Mouse (Mus musculus): ENCODE data around the gene AI837181. TPM values are rescaled to one million over a fixed set of nuclear protein-coding genes. Genes with fewer than 3 reads are reported as not detected.

Gene AI837181
- 13.6 and 16.4 TPM in 2 replicates for polyA plus RNA-seq (2012; rRNA removed)

DNA sequence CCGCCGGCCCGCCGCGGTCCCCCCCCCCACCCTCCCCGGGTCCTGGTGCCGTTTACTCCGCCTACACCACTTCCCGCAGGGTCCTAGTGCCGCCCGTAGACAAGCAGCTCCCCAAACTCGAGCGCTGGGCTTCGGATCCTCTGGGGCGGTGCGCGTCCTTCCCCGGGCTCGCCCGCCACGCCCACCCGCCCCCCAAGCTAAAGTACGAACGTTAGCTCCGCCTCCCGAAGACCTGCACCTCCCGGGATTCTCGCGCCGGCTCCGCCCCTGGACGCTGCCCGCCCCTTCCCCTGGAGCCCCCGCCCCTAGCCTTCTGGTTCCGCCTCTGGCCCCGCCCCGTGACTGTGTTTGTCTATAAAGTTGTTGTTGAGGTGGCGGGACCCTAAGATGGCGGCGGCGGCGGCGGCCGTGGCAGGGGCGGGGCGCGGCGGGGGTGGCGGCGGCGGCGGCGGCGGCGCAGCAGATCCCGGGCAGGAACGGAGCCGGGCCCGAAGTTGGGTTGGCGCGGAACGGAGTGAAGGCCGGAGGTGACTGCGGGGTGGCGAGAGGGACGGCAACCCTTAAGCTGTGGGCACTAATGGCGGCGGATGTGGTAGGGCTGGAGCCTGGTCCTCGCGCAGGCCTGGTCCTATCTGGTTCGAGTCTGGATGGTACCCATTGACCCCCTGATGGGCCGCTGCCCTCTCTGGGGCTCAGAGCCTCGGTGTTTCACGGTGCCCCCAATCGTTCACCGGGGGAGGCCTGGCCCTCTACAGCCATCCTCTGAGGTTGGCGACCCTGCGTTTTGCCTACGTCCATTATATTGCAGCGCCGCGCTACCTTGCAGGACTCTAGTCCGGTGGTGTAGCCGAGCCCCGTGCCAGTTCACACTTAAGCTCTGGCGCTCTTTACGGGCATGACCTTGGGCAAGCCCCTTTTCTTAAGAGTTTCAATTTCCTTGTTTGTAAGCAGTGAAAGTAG is at the start of gene AI837181, which contains the start of gene Drap1:
Gene AI837181 (plus strand): TSS at position 363 of the 960 bp plus-strand sequence.
Gene Drap1 (minus strand): TSS at position 198 of the 960 bp plus-strand sequence.

DNA sequence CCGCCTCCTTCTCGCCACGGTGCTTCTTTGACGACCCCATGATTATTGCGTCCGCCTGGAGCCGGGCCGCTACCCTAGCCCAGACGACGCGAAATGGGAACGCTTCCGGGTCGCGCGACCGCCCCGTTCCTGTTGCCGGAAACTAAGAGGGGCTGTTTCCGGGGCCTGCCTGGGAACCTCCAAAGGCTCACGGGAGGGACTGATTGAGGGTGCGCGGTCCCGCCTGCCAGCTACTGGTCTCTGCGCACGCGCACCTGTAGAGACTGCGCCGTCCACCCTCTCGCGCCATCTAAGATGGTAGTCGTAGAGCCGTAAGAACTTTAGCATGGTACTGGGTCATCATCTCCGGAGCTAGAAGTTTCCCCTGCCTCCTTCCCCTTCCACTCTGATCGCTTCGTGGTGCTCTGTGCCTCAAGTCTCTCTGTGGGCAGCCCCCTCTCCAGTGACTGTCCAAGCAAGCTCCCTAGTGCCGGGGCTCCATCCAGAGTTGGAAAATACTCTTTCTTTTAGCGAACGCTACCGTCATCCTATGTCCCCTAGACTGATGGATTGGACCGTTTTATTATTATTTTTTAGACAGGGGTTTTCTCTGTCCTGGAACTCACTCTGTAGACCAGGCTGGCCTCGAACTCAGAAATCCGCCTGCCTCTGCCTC is 36.2 kb upstream of the AI837181 start, which contains the start of gene Sart1:
Gene Sart1 (minus strand): TSS at position 116 of the 655 bp plus-strand sequence.

DNA sequence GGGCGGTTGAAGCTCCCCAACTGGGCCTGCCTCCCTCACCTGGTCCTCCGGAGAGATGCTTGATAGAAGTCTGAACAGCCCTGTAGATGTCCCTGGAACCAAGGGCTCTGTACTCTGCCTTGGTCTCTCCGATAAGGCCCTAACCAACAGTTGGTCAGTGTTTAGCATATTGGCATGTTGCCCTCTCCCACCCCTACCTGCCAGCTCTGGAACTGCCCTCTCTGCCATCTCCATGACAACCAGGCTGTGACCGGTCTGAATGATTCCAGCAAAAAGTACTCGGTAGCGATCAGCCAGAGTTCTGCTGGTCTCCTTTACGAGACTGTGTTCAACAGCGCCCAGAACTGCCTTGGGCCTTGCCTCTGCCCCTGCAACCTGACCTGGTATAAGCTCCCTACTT is 22.7 kb upstream of the AI837181 start, which contains the start of gene Tsga10ip:
Gene Tsga10ip (minus strand): TSS at position 234 of the 400 bp plus-strand sequence.

DNA sequence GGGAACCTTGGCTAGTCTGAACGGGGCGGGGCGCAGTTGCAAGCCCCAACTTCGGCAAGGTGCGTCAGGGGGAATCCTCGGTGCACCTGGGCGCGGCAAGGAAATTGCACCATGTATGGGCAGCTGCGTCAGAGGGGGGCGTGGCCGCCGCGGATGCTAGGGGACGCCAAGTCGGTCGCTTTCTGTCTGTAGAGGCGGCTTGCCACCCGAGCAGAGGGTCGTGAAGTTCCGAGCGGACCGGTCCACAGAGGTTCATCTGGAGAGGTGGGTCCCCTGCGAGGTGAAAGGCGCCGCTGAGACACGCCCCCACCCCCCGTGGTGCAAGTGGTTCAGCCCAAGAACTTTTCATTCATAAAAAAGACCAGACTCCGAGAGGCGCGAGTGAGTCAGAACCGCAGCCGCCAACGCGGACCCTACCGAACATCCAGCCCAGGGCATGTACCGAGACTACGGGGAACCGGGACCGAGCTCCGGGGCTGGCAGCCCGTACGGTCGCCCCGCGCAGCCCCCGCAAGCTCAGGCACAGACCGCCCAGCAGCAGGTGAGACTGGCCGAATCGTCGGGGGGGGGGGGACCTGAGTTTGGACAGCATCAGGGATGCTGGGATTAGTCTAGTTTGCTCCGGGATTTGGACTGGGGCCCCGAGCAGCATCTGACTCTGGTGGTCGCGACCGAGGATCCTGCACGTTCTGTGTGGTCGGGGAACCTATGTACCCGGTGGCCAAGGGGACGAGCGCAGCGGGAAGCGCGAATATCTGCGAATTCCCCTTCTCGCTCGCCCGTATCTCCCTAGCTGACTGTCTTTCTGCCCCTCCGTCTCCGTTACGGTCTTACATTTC is 22.8 kb downstream of the AI837181 start, which contains the start of gene Fosl1:
Gene Fosl1 (plus strand): TSS at position 33 of the 839 bp plus-strand sequence.

DNA sequence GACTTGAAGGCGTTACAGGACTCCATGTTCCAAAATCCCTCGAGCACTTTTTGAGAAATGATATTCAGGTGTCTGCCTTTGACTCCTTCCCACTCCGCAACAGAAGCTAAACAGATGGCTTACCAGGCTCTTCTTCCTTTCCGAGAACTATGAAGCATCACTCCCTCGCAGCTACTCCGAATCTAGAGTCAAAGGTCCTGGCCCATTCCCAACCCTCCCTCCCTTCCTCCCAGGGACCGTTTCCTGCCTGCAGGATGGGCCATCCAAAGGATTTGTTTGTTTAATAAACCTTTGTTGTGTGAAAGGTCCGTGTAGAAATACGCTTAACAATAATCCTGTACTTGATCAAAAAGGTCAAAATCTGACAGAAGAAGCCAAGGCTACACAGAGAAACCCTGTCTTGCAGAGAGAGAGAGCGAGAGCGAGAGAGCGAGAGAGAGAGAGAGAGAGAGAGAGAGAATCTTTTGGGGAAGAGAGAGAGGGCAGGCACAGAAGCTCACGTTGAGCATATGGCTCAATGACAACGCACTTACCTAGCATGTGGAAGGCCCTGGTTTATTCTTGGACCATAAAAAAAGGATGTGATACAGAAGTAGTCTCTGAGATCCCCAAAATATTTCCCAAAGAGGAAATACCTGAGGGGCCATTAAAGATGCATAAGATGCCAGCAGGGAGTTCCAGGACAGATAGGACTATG is 33.0 kb downstream of the AI837181 start, which contains the start of gene Ccdc85b:
Gene Ccdc85b (minus strand): TSS at position 149 of the 697 bp plus-strand sequence.

DNA sequence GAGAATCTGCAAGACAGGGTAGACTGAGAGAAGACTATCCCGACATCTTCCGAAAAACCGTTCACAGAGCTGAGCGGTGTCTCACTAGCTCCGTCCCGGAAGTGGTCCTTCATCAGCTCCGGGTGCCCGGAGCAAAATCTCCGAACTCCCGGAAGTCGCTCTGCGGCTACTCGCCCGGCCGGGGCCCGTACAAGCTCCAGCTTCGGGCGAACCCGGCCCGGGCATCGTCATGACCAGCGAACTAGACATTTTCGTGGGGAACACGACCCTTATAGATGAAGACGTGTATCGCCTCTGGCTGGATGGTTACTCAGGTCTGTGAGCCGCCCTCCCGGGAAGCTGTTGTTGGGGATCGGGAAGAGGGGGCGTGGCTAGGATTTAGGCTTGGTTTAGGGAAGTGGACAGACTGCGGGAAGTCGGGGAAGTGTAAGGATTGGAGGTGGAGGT is 35.5 kb downstream of the AI837181 start, which contains the start of gene Fibp:
Gene Fibp (plus strand): TSS at position 151 of the 447 bp plus-strand sequence.

DNA sequence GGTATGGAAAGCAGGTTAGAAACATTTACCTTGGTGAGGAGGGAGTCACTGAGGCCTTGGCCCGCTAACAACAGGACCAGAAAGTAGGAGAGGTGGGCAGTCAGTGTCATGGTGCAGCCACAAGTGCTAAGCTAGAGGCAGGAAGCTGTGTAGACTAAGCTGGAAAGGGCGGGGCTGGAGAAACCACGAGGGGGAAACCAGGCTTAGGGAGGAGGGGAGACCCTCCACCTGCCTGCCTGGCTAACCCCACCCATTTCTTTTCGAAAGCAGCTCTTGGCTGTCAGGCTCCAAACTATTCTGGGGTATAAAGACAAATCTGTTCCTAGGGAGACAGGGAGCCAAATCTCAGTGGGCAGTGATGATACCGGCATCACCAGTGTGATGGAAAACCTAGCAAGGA is 43.4 kb downstream of the AI837181 start, which contains the start of gene Ctsw:
Gene Ctsw (minus strand): TSS at position 134 of the 400 bp plus-strand sequence.

DNA sequence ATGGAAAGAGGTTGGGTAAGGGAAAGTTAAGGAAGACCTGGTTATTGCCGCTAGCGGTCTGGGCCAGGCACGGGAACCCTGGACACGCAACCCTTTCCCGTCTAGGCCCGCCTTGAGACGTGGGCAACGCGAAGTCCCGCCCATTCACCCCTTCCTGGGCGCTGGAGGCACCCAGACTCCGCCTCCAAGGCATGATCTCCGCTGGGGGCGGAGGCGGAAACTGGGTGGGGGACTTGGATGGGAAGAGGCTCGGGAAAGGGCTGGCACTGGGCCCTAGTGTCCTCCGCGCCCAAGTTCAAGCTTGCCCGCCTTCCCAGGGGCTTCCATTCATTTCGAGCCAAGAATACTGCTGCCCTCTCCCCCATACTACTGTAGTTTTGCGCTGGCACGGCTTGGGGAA is 48.8 kb downstream of the AI837181 start, which contains the start of gene Efemp2:
Gene Efemp2 (plus strand): TSS at position 235 of the 400 bp plus-strand sequence.

Other genes starting within 250 kb of the AI837181 start
- 8.0 and 8.3 TPM in 2 replicates for gene Pacs1, start 152.0 kb upstream of the AI837181 start, polyA plus RNA-seq (2012; rRNA removed)
- 56.0 and 58.5 TPM in 2 replicates for gene Sf3b2, start 129.7 kb upstream of the AI837181 start, polyA plus RNA-seq (2012; rRNA removed)
- 0.03 and 0.08 TPM in 2 replicates for gene Gal3st3, start 126.8 kb upstream of the AI837181 start, polyA plus RNA-seq (2012; rRNA removed)
- gene Catsper1, start 89.4 kb upstream of the AI837181 start, polyA plus RNA-seq (2012; rRNA removed): not detected in 2 replicates
- 0.11 and 0.12 TPM in 2 replicates for gene Cst6, start 75.6 kb upstream of the AI837181 start, polyA plus RNA-seq (2012; rRNA removed)
- gene Eif1ad, start 58.4 kb upstream of the AI837181 start, polyA plus RNA-seq (2012; rRNA removed): 21.5 and 23.3 TPM in 2 replicates
- 133 and 148 TPM in 2 replicates for gene Banf1, start 58.0 kb upstream of the AI837181 start, polyA plus RNA-seq (2012; rRNA removed)
- 23.3 and 24.9 TPM in 2 replicates for gene Sart1, start 36.4 kb upstream of the AI837181 start, polyA plus RNA-seq (2012; rRNA removed)
- 0.01 and 0.09 TPM in 2 replicates for gene Tsga10ip, start 22.6 kb upstream of the AI837181 start, polyA plus RNA-seq (2012; rRNA removed)
- gene Drap1, start 165 bp upstream of the AI837181 start, polyA plus RNA-seq (2012; rRNA removed): 68.6 and 80.7 TPM in 2 replicates
- gene Fosl1, start 22.4 kb downstream of the AI837181 start, polyA plus RNA-seq (2012; rRNA removed): 0.01 TPM in 1 of 2 replicates, not detected in the other
- gene Ccdc85b, start 32.8 kb downstream of the AI837181 start, polyA plus RNA-seq (2012; rRNA removed): 1.2 and 1.4 TPM in 2 replicates
- 23.0 and 23.8 TPM in 2 replicates for gene Fibp, start 35.5 kb downstream of the AI837181 start, polyA plus RNA-seq (2012; rRNA removed)
- gene Ctsw, start 43.4 kb downstream of the AI837181 start, polyA plus RNA-seq (2012; rRNA removed): 0.06 and 0.07 TPM in 2 replicates
- gene Efemp2, start 48.8 kb downstream of the AI837181 start, polyA plus RNA-seq (2012; rRNA removed): 10.5 and 10.6 TPM in 2 replicates
- gene Mus81, start 63.3 kb downstream of the AI837181 start, polyA plus RNA-seq (2012; rRNA removed): 11.9 and 12.6 TPM in 2 replicates
- 433 and 538 TPM in 2 replicates for gene Cfl1, start 65.3 kb downstream of the AI837181 start, polyA plus RNA-seq (2012; rRNA removed)
- gene 1700020D05Rik, start 78.6 kb downstream of the AI837181 start, polyA plus RNA-seq (2012; rRNA removed): 0.45 and 0.81 TPM in 2 replicates
- gene Snx32, start 85.4 kb downstream of the AI837181 start, polyA plus RNA-seq (2012; rRNA removed): 6.9 and 8.5 TPM in 2 replicates
- 0.02 TPM in 1 of 2 replicates, not detected in the other for gene Ovol1, start 135.5 kb downstream of the AI837181 start, polyA plus RNA-seq (2012; rRNA removed)
- gene Ap5b1, start 142.9 kb downstream of the AI837181 start, polyA plus RNA-seq (2012; rRNA removed): 0.88 and 1.3 TPM in 2 replicates
- gene Rnaseh2c, start 176.7 kb downstream of the AI837181 start, polyA plus RNA-seq (2012; rRNA removed): 77.3 and 81.5 TPM in 2 replicates
- gene Kat5, start 185.1 kb downstream of the AI837181 start, polyA plus RNA-seq (2012; rRNA removed): 29.8 and 30.0 TPM in 2 replicates
- gene Rela, start 212.3 kb downstream of the AI837181 start, polyA plus RNA-seq (2012; rRNA removed): 12.2 and 17.0 TPM in 2 replicates
- 23.2 and 25.6 TPM in 2 replicates for gene Sipa1, start 238.6 kb downstream of the AI837181 start, polyA plus RNA-seq (2012; rRNA removed)

Data from liver, embryonic 14 days (tissue).